Mouse (Mus musculus) ES-Bruce4 (cell line): ENCODE data around the gene Sik3. TPM values are rescaled to one million over a fixed set of nuclear protein-coding genes. Genes with fewer than 3 reads are reported as not detected.
A peak's percentile ranks its signal among the peaks of the same experiment; 100 is the strongest.

Source experiments
- H3K27ac ChIP-seq: 2 replicates; pipeline ENCODE4 v1.5.1; 2012; ENCODE audit warnings: low read length, inconsistent platforms; ENCODE audit not compliant: insufficient read depth
- H3K27me3 ChIP-seq: 2 replicates; pipeline ENCODE4 v1.6.1; 2012; ENCODE audit warnings: mild to moderate bottlenecking, low read length, inconsistent platforms; ENCODE audit not compliant: control insufficient read depth, poor library complexity, insufficient read depth, severe bottlenecking
- H3K36me3 ChIP-seq: 2 replicates; pipeline ENCODE4 v1.6.1; 2012; ENCODE audit warnings: inconsistent platforms, mild to moderate bottlenecking, low read length, moderate library complexity; ENCODE audit not compliant: control insufficient read depth, poor library complexity, insufficient read depth, severe bottlenecking
- H3K4me1 ChIP-seq: one replicate; pipeline ENCODE4 v1.8.1; 2011; ENCODE audit warnings: low read length; ENCODE audit not compliant: control insufficient read depth, insufficient read depth
- H3K4me3 ChIP-seq: 2 replicates; pipeline ENCODE4 v1.5.1; 2011; ENCODE audit warnings: low read depth, mild to moderate bottlenecking, low read length
- H3K9ac ChIP-seq: 2 replicates; pipeline ENCODE4 v1.6.1; 2012; ENCODE audit warnings: low read depth, mild to moderate bottlenecking, inconsistent platforms; ENCODE audit not compliant: poor library complexity, severe bottlenecking
- H3K9me3 ChIP-seq: replicated peaks from 2 replicates; pipeline ENCODE4 v1.6.1; 2012; ENCODE audit warnings: mild to moderate bottlenecking, low read length, inconsistent platforms; ENCODE audit not compliant: control insufficient read depth, poor library complexity, insufficient read depth, severe bottlenecking
- CTCF ChIP-seq: IDR thresholded peaks from one replicate; pipeline ENCODE4 v1.8.1; 2011; ENCODE audit warnings: low read depth, low read length
- EP300 ChIP-seq: IDR thresholded peaks from 2 replicates; pipeline ENCODE4 v1.6.1; 2011; ENCODE audit warnings: low read depth, low read length; ENCODE audit not compliant: insufficient read depth
- POLR2A ChIP-seq: IDR thresholded peaks from one replicate; pipeline ENCODE4 v1.8.1; 2011; ENCODE audit warnings: low read length; ENCODE audit not compliant: insufficient read depth
- polyA plus RNA-seq: library from polyadenylated mRNA; stranded (reverse); fragments of >200 nt; gene quantifications from 2 replicates; pipeline ENCODE4 v1.2.4, GENCODE M21; 2011; ENCODE audit warnings: low read depth; ENCODE audit not compliant: missing spikeins, insufficient read depth, insufficient read length

Gene Sik3
- polyA plus RNA-seq, 1 experiment: 23.2 TPM

GRCm38 (mm10) chr9:46198936-46199335 lies 186.3 kb downstream of the Sik3 start:
- no peaks in the 10 kb centered on the region for H3K4me1 ChIP-seq
- H3K9ac ChIP-seq: no peak overlapping the region
- H3K4me3 ChIP-seq: no peak overlapping the region
- no peak for TF ChIP-seq CTCF
- no peak for TF ChIP-seq POLR2A
- no peaks in the 10 kb centered on the region for H3K27me3 ChIP-seq
- H3K36me3 ChIP-seq: 0 out of 2 replicates have a peak, but pooled peaks cover 2% of the 10 kb centered on the region
- H3K27ac ChIP-seq: no peak overlapping the region
- H3K9me3 ChIP-seq: no peaks in the 10 kb centered on the region

GRCm38 (mm10) chr9:46199609-46200008 lies 187.0 kb downstream of the Sik3 start:
- no peak overlapping the region for H3K9ac ChIP-seq
- TF ChIP-seq POLR2A (no peak), CTCF (no peak), EP300 (no peak)
- no peaks in the 10 kb centered on the region for H3K4me1 ChIP-seq
- no peak overlapping the region for H3K4me3 ChIP-seq
- H3K9me3 ChIP-seq: no peaks in the 10 kb centered on the region
- no peaks in the 10 kb centered on the region for H3K27me3 ChIP-seq
- no peak overlapping the region for H3K27ac ChIP-seq
- H3K36me3 ChIP-seq: 0 out of 2 replicates have a peak, but pooled peaks cover 2% of the 10 kb centered on the region

- TF ChIP-seq POLR2A (no peak), CTCF (no peak), EP300 (no peak)
- H3K9ac ChIP-seq: no peak overlapping the region
- H3K4me1 ChIP-seq: no peaks in the 10 kb centered on the region
- no peaks in the 10 kb centered on the region for H3K9me3 ChIP-seq
- no peaks in the 10 kb centered on the region for H3K36me3 ChIP-seq
- no peak overlapping the region for H3K4me3 ChIP-seq
- no peaks in the 10 kb centered on the region for H3K27me3 ChIP-seq
- no peak overlapping the region for H3K27ac ChIP-seq
Observed at GRCm38 (mm10) chr9:46206834-46207500, 194.3 kb downstream of the Sik3 start.

GRCm38 (mm10) chr9:46207501-46207869 lies 194.9 kb downstream of the Sik3 start:
- Histone ChIP-seq H3K9ac (no peak overlapping the region), H3K27me3 (no peaks in the 10 kb centered on the region), H3K4me1 (no peaks in the 10 kb centered on the region), H3K27ac (no peak overlapping the region), H3K4me3 (no peak overlapping the region), H3K9me3 (no peaks in the 10 kb centered on the region), H3K36me3 (no peaks in the 10 kb centered on the region)
- TF ChIP-seq POLR2A (no peak), CTCF (no peak), EP300 (no peak)

GRCm38 (mm10) chr9:46208401-46208974 lies 195.9 kb downstream of the Sik3 start:
- TF ChIP-seq POLR2A: no peak
- no peak for TF ChIP-seq EP300
- TF ChIP-seq CTCF: no peak
- no peak overlapping the region for H3K27ac ChIP-seq

GRCm38 (mm10) chr9:46210473-46210872 lies 197.9 kb downstream of the Sik3 start:
- Histone ChIP-seq H3K4me3 (peak overlapping the region; percentile 37), H3K36me3 (no peaks in the 10 kb centered on the region)
- TF ChIP-seq EP300 (no peak), CTCF (no peak), POLR2A (no peak)

More at GRCm38 (mm10) chr9:46208401-46208974, 195.9 kb downstream of the Sik3 start:
- Histone ChIP-seq H3K9ac (no peak overlapping the region), H3K9me3 (no peaks in the 10 kb centered on the region), H3K4me1 (no peaks in the 10 kb centered on the region), H3K4me3 (no peak overlapping the region), H3K36me3 (no peaks in the 10 kb centered on the region), H3K27me3 (no peaks in the 10 kb centered on the region)

More at GRCm38 (mm10) chr9:46210473-46210872, 197.9 kb downstream of the Sik3 start:
- no peaks in the 10 kb centered on the region for H3K9me3 ChIP-seq
- no peaks in the 10 kb centered on the region for H3K4me1 ChIP-seq
- no peak overlapping the region for H3K27ac ChIP-seq
- H3K9ac ChIP-seq: no peak overlapping the region
- no peaks in the 10 kb centered on the region for H3K27me3 ChIP-seq
